ENCODE assay signal across 10 mouse cellular contexts in genomic region chr9:94199864-94200263, GRCm38 (mm10).
"Had no signal": no experiment of that assay in that cellular context is flagged by ENCODE, and none has a peak within 500 bp of the region (broad histone marks: within the 10 kb centered on the region; RNA-seq: fewer than 3 reads in every experiment).

No protein-coding gene starts in this region.

- DNase-seq: lung, adult 2 months; lung, postnatal 14 days; lung, postnatal 36 days; right cerebral cortex, postnatal 14 days; thymus, adult 18-20 months; thymus, postnatal 14 days; thymus, postnatal 36 days had no signal

- ATAC-seq: lung, postnatal 0 days; midbrain, embryonic 13.5 days; midbrain, embryonic 15.5 days had no signal
